Mouse (Mus musculus) intestine, embryonic 15.5 days (tissue): Measurements from ENCODE around the gene Rasgrf2. TPM values are rescaled to one million over a fixed set of nuclear protein-coding genes. Genes with fewer than 3 reads are reported as not detected.

Experiments
- ATAC-seq: fragments of 200-750 bp; cut with Nextera tagmentation; 2 replicates; pipeline ENCODE4 v1.8.0; 2017; ENCODE audit warnings: moderate TSS enrichment, moderate library complexity
- H3K27ac ChIP-seq: fragments of 300-500 bp; sonication (generic); 2 replicates; pipeline ENCODE4 v1.5.1; 2015; ENCODE audit warnings: mild to moderate bottlenecking, inconsistent platforms
- H3K27me3 ChIP-seq: fragments of 300-500 bp; sonication (generic); replicated peaks from 2 replicates; pipeline ENCODE4 v1.6.1; 2015; ENCODE audit warnings: inconsistent platforms
- H3K36me3 ChIP-seq: fragments of 300-500 bp; sonication (generic); 2 replicates; pipeline ENCODE4 v1.6.1; 2015; ENCODE audit warnings: inconsistent platforms
- H3K4me1 ChIP-seq: fragments of 300-500 bp; sonication (generic); replicated peaks from 2 replicates; pipeline ENCODE4 v1.6.1; 2015; ENCODE audit warnings: inconsistent platforms
- H3K4me2 ChIP-seq: fragments of 300-500 bp; sonication (generic); replicated peaks from 2 replicates; pipeline ENCODE4 v1.6.1; 2015; ENCODE audit warnings: mild to moderate bottlenecking, inconsistent platforms
- H3K4me3 ChIP-seq: fragments of 300-500 bp; sonication (generic); replicated peaks from 2 replicates; pipeline ENCODE4 v1.5.1; 2015; ENCODE audit warnings: inconsistent platforms
- H3K9ac ChIP-seq: fragments of 300-500 bp; sonication (generic); 2 replicates; pipeline ENCODE4 v1.6.1; 2015; ENCODE audit warnings: inconsistent platforms
- H3K9me3 ChIP-seq: fragments of 300-500 bp; sonication (generic); 2 replicates; pipeline ENCODE4 v1.6.1; 2016; ENCODE audit warnings: inconsistent platforms
- WGBS: fragments of 180-500 bp; shearing (Covaris S2); methylation state at CpG from one replicate; pipeline ENCODE4 v1.1.7; 2015; 5-methylcytosine and 5-hydroxymethylcytosine counted together
- polyA plus RNA-seq: library from polyadenylated mRNA; unstranded; fragments of >200 nt; fragmentation: Nextera tagmentation; extraction: Ambion mirVana; gene quantifications from 2 replicates; pipeline ENCODE4 v1.2.1, GENCODE M21; 2015

The Rasgrf2 gene
- polyA plus RNA-seq, 1 experiment from 2014 or later: 2.9 TPM

DNA sequence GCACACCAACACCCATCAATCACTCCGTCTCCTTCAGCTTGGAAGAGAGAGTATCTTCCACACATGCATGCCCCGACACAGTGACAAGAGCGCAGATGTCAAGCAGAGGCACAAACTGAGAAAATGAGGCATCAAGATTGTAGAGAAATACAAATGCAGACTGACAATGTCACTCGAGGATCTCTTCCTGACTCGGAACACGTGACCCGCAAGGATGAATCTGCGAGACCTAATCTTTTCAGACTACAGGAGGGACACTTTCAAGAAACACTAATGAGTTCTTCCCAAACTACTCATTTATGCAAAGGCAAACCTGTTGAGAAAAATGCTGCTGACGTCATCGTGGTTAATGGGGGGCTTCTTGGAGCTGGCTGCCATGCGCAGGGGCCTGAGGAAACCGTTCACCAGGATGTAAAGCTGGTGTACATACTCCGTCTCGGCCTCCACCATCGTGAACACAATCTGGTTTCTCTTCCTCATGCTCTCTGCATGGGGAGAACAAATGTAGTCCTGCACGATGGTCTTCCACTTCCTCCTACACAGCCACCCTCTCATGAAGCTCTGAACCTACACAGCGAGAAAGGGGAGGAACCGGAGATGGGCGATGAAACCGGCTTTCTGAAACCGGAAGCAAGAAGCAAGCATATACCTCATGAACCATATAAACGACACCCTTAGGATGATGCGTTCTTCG, 100.9 kb downstream of the Rasgrf2 start:
- H3K9me3 ChIP-seq: no peaks in the 10 kb centered on the region
- H3K4me2 ChIP-seq: no peak overlapping the region
- ATAC-seq: no peak
- H3K36me3 ChIP-seq: no peaks in the 10 kb centered on the region
- H3K9ac ChIP-seq: no peak overlapping the region
- H3K4me1 ChIP-seq: no peaks in the 10 kb centered on the region
- 90% methylated on average over 24 of the region's 24 CpGs for WGBS
- H3K27me3 ChIP-seq: no peaks in the 10 kb centered on the region
- H3K4me3 ChIP-seq: no peak overlapping the region
- no peak overlapping the region for H3K27ac ChIP-seq

DNA sequence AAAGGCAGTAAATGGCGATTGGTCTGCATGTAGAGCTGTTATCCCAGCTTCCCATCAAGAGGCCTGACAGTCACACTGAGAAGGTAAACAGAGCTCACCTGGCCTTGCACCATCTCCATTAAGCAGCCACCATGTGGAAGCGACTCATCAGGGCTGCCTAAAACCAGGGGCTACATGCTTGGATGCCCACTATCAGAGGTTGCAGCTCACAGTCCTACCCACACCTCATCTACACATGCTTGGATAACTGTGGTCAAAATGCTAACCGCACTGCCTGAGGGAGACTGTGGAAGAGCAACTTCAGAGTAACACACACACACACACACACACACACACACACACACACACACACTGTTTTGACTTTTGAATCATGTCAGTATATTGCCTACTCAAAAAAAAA, 101.8 kb downstream of the Rasgrf2 start:
- Histone ChIP-seq H3K27ac (no peak overlapping the region), H3K4me3 (no peak overlapping the region), H3K4me2 (no peak overlapping the region), H3K4me1 (no peaks in the 10 kb centered on the region), H3K9me3 (no peaks in the 10 kb centered on the region), H3K36me3 (no peaks in the 10 kb centered on the region), H3K27me3 (no peaks in the 10 kb centered on the region), H3K9ac (no peak overlapping the region)
- WGBS: 73% methylated on average over 3 of the region's 3 CpGs
- no peak for ATAC-seq

DNA sequence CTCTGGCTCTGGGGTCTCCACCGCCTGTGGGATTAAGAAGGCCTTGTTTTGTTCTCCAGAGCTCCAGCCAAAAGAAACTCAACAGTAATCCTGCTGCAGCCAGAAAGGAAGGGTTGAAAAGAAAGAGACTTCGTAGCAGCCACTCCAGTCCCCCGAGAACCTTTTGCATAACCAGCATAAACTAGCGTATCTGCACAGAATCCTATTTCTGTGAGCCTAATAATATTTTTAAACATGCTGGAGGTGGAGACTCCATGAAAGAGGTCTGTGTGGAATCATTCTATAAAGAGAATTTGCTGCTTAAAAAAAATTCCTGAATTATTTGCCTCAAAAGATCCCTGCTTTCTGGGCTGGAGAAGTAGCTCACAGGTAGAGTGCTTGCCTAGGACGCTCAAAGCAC, 103.5 kb downstream of the Rasgrf2 start:
- WGBS: 90% methylated on average over 5 of the region's 5 CpGs
- no peaks in the 10 kb centered on the region for H3K9me3 ChIP-seq

GRCm38 (mm10) chr13:92026651-92027050, 104.8 kb downstream of the Rasgrf2 start:
- ATAC-seq: no peak
- 86% methylated on average over 2 of the region's 2 CpGs for WGBS
- no peaks in the 10 kb centered on the region for H3K4me1 ChIP-seq
- H3K36me3 ChIP-seq: no peaks in the 10 kb centered on the region
- no peak overlapping the region for H3K4me3 ChIP-seq
- no peaks in the 10 kb centered on the region for H3K9me3 ChIP-seq
- no peak overlapping the region for H3K27ac ChIP-seq
- no peak overlapping the region for H3K9ac ChIP-seq
- H3K27me3 ChIP-seq: no peaks in the 10 kb centered on the region
- no peak overlapping the region for H3K4me2 ChIP-seq

More for the DNA sequence above, 103.5 kb downstream of the Rasgrf2 start:
- no peaks in the 10 kb centered on the region for H3K4me1 ChIP-seq
- H3K36me3 ChIP-seq: no peaks in the 10 kb centered on the region
- no peaks in the 10 kb centered on the region for H3K27me3 ChIP-seq
- no peak overlapping the region for H3K27ac ChIP-seq
- H3K9ac ChIP-seq: no peak overlapping the region
- no peak overlapping the region for H3K4me2 ChIP-seq
- ATAC-seq: no peak
- H3K4me3 ChIP-seq: no peak overlapping the region

DNA sequence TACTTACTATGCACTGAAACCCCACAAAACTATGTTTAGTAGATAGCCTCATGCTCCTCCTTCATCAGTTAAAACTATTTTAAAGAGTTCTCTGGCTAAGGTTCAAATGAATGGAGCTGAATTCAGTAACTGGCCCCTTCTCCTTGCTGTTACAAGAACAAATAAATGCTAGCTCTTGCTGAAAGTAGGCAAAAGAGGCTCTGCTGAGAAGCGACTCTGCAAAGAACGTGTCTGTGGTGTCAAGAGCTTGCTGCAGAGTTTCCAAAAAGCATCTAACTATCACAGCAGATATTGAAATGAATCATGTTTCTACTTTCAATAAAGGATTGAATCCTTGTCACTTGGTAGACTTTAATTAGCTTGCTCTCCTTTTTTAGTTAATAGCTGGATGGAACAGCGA, 106.3 kb downstream of the Rasgrf2 start:
- no peaks in the 10 kb centered on the region for H3K36me3 ChIP-seq
- no peaks in the 10 kb centered on the region for H3K9me3 ChIP-seq
- no peak overlapping the region for H3K9ac ChIP-seq
- H3K27me3 ChIP-seq: no peaks in the 10 kb centered on the region
- 89% methylated on average over 3 of the region's 3 CpGs for WGBS
- ATAC-seq: no peak
- H3K4me1 ChIP-seq: no peaks in the 10 kb centered on the region
- H3K4me2 ChIP-seq: no peak overlapping the region
- no peak overlapping the region for H3K27ac ChIP-seq
- no peak overlapping the region for H3K4me3 ChIP-seq

DNA sequence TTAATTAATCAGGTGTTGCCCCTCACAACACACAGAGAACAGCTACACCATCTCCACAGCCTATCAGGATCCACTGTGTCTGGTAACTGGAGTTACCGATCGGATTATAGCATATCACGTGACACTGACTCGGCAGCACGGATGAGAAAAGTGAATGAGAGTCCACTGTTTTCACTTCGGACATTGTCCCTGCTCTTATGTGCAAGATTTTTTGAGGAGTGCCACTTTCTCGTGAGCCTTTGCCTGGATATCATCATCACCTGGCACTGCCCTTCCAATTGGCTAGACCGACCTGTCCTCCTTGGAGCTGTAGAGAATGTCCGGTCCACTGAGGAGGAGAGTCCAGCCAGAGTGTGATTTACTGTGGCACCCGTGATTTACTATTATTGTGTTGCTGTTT, 109.3 kb downstream of the Rasgrf2 start:
- no peak overlapping the region for H3K9ac ChIP-seq
- ATAC-seq: no peak
- no peaks in the 10 kb centered on the region for H3K9me3 ChIP-seq
- no peaks in the 10 kb centered on the region for H3K27me3 ChIP-seq
- H3K4me2 ChIP-seq: no peak overlapping the region
- no peak overlapping the region for H3K27ac ChIP-seq
- no peak overlapping the region for H3K4me3 ChIP-seq
- WGBS: 87% methylated on average over 10 of the region's 10 CpGs
- no peaks in the 10 kb centered on the region for H3K36me3 ChIP-seq
- no peaks in the 10 kb centered on the region for H3K4me1 ChIP-seq

- Histone ChIP-seq H3K4me2 (no peak overlapping the region), H3K4me3 (no peak overlapping the region), H3K4me1 (no peaks in the 10 kb centered on the region), H3K27me3 (no peaks in the 10 kb centered on the region), H3K36me3 (no peaks in the 10 kb centered on the region), H3K27ac (no peak overlapping the region), H3K9me3 (no peaks in the 10 kb centered on the region), H3K9ac (no peak overlapping the region)
- no peak for ATAC-seq
- 84% methylated on average over 3 of the region's 3 CpGs for WGBS
Measured at GRCm38 (mm10) chr13:91996929-91997328, 134.5 kb downstream of the Rasgrf2 start.

DNA sequence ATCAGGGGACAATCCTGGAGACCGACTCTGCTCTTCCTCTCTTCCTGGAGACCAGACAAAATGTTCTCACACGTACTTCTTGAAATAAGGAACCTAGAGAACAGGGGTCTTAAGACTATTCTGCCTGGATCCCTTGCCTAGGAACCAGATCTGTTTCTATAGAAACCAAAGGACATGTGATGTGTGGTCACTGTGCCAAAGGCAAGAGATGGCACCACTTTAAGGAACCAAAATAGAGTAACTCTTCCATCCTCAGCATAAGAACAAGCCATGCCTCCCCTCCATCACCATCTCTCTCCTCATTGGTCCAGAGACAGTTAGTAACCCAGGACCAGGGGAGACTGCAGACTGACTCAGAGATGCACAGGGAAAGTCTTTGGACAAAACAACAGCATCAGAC, 140.0 kb downstream of the Rasgrf2 start:
- H3K4me2 ChIP-seq: no peak overlapping the region
- WGBS: 81% methylated on average over 2 of the region's 2 CpGs
- no peaks in the 10 kb centered on the region for H3K27me3 ChIP-seq
- ATAC-seq: no peak
- H3K9ac ChIP-seq: no peak overlapping the region
- no peaks in the 10 kb centered on the region for H3K36me3 ChIP-seq
- H3K9me3 ChIP-seq: no peaks in the 10 kb centered on the region
- no peak overlapping the region for H3K4me3 ChIP-seq
- H3K4me1 ChIP-seq: no peaks in the 10 kb centered on the region
- no peak overlapping the region for H3K27ac ChIP-seq

DNA sequence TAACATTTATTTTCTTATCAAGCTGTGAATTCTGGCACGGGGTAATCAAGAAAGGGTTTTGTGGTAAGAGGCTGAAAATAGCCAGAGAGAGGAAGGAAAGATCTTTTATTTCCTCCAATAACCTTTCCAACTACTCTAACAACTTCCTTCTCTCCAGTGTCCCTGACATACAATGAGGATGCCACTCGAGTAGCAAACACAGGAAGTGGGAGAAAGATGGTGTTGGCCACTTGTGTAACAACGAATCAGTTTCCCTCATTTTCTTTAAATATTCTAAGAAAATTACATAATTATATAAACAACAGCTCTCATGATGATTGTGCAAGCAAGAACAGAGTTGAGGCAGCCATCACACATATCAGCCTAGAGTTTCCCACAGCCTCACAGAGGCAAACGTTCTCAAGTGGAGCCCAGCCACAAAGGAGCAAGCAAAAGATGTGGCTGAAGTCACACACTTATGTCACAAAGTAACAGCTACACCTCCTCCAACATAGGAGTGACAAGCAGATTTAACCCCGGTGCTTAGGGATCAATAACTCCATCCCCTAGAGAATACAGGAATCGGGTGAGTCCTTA, 140.7 kb downstream of the Rasgrf2 start:
- H3K4me1 ChIP-seq: no peaks in the 10 kb centered on the region
- no peak overlapping the region for H3K9ac ChIP-seq
- H3K27me3 ChIP-seq: no peaks in the 10 kb centered on the region
- H3K36me3 ChIP-seq: no peaks in the 10 kb centered on the region
- no peak overlapping the region for H3K4me3 ChIP-seq
- 67% methylated on average over 6 of the region's 6 CpGs for WGBS
- H3K27ac ChIP-seq: no peak overlapping the region
- H3K9me3 ChIP-seq: no peaks in the 10 kb centered on the region
- ATAC-seq: no peak
- no peak overlapping the region for H3K4me2 ChIP-seq

- 90% methylated on average over 7 of the region's 7 CpGs for WGBS
- Histone ChIP-seq H3K4me2 (no peak overlapping the region), H3K4me1 (no peaks in the 10 kb centered on the region), H3K27ac (no peak overlapping the region), H3K9ac (no peak overlapping the region), H3K27me3 (no peaks in the 10 kb centered on the region), H3K9me3 (no peaks in the 10 kb centered on the region), H3K36me3 (no peaks in the 10 kb centered on the region), H3K4me3 (no peak overlapping the region)
- no peak for ATAC-seq
Measured at GRCm38 (mm10) chr13:91988378-91988777, 143.1 kb downstream of the Rasgrf2 start.

DNA sequence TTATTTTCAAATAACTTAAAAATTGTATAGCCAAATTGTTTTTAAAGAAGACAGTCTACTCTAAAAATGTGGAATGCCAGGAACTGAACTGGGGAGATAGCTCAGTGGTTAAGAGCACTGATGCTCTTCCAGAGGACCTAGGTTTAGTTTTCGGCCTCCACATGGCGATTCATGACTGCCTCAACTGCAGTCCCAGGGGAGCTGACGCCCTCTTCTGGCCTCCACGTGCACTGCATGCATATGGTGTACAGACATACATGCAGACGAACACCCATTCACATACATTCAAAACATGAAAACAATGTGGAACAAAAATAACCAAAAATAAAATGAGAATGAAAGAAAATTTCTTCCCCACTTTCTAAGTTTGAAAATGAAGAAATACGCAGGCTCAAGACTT, 144.5 kb downstream of the Rasgrf2 start:
- no peaks in the 10 kb centered on the region for H3K9me3 ChIP-seq
- H3K27ac ChIP-seq: no peak overlapping the region
- H3K36me3 ChIP-seq: no peaks in the 10 kb centered on the region
- H3K4me3 ChIP-seq: no peak overlapping the region
- WGBS: 92% methylated on average over 6 of the region's 6 CpGs
- ATAC-seq: no peak
- H3K4me1 ChIP-seq: no peaks in the 10 kb centered on the region
- H3K4me2 ChIP-seq: no peak overlapping the region
- no peaks in the 10 kb centered on the region for H3K27me3 ChIP-seq
- no peak overlapping the region for H3K9ac ChIP-seq

- Histone ChIP-seq H3K9me3 (no peaks in the 10 kb centered on the region), H3K9ac (no peak overlapping the region), H3K36me3 (no peaks in the 10 kb centered on the region), H3K27ac (no peak overlapping the region), H3K27me3 (no peaks in the 10 kb centered on the region), H3K4me1 (no peaks in the 10 kb centered on the region), H3K4me2 (no peak overlapping the region), H3K4me3 (no peak overlapping the region)
- ATAC-seq: no peak
- WGBS: 46% methylated on average over 7 of the region's 7 CpGs
Measured at GRCm38 (mm10) chr13:91985915-91986589, 145.4 kb downstream of the Rasgrf2 start.

- Histone ChIP-seq H3K9me3 (no peaks in the 10 kb centered on the region), H3K4me3 (no peak overlapping the region), H3K27ac (no peak overlapping the region), H3K4me2 (no peak overlapping the region), H3K36me3 (no peaks in the 10 kb centered on the region), H3K4me1 (no peaks in the 10 kb centered on the region), H3K9ac (no peak overlapping the region), H3K27me3 (no peaks in the 10 kb centered on the region)
- no peak for ATAC-seq
Measured at GRCm38 (mm10) chr13:91985019-91985418, 146.4 kb downstream of the Rasgrf2 start.
